Mouse (Mus musculus) megakaryocyte-erythroid progenitor cell, adult 5-6 weeks (primary cell): ENCODE data around the gene Cstf2t. TPM values are rescaled to one million over a fixed set of nuclear protein-coding genes. Genes with fewer than 3 reads are reported as not detected.

Experiments
- ATAC-seq: replicated peaks from 2 replicates; pipeline ENCODE4 v1.8.0; 2016; ENCODE audit warnings: mild to moderate bottlenecking, inconsistent platforms; ENCODE audit not compliant: severe bottlenecking, poor library complexity, low FRiP score, low TSS enrichment
- total RNA-seq, 2 experiments: library from RNA; stranded (forward) in 1 of 2; stranded (reverse) in 1 of 2; fragments of 200-1000, 215-1000 nt in 1 of 2; fragments of >200 nt in 1 of 2; fragmentation: Nextera tagmentation in 1 of 2; gene quantifications; 2 replicates each; pipeline ENCODE4 v1.2.3; 2014 to 2017

Cstf2t gene
- total RNA-seq (2014; fragmentation: Nextera tagmentation) (14.9 and 16.7 TPM in 2 replicates), total RNA-seq (2017) (28.4 and 32.6 TPM in 2 replicates)

- peak; percentile 100 for ATAC-seq
These were observed at the start of gene Cstf2t for GRCm38 (mm10) chr19:31082662-31083429. TSS of gene Cstf2t (plus strand) at chr19:31082837.

- no peak for ATAC-seq
These were observed 43.7 kb upstream of the Cstf2t start for GRCm38 (mm10) chr19:31038951-31039350.

- ATAC-seq = no peak
These were observed 41.4 kb upstream of the Cstf2t start for GRCm38 (mm10) chr19:31040948-31041847.

- no peak for ATAC-seq
These were observed 36.0 kb upstream of the Cstf2t start for GRCm38 (mm10) chr19:31046601-31047000.

GRCm38 (mm10) chr19:31064740-31065139 lies 17.9 kb upstream of the Cstf2t start:
- ATAC-seq = no peak

GRCm38 (mm10) chr19:31065206-31065781 lies 17.3 kb upstream of the Cstf2t start:
- ATAC-seq = no peak

- ATAC-seq = no peak
These were observed 8.5 kb upstream of the Cstf2t start for GRCm38 (mm10) chr19:31073959-31074716.

GRCm38 (mm10) chr19:31074717-31075063 lies 7.9 kb upstream of the Cstf2t start:
- no peak for ATAC-seq

- ATAC-seq = no peak
These were observed 6.5 kb upstream of the Cstf2t start for GRCm38 (mm10) chr19:31076106-31076505.

- ATAC-seq = no peak
These were observed 4.4 kb upstream of the Cstf2t start for GRCm38 (mm10) chr19:31078241-31078640.

- no peak for ATAC-seq
These were observed 411 bp upstream of the Cstf2t start for GRCm38 (mm10) chr19:31082226-31082625.

GRCm38 (mm10) chr19:31083761-31084160 lies 1.1 kb downstream of the Cstf2t start:
- ATAC-seq = no peak

- ATAC-seq = no peak
These were observed 15.2 kb downstream of the Cstf2t start for GRCm38 (mm10) chr19:31097857-31098256.

- ATAC-seq = no peak
These were observed 16.7 kb downstream of the Cstf2t start for GRCm38 (mm10) chr19:31099369-31099768.

GRCm38 (mm10) chr19:31104764-31105163 lies 22.1 kb downstream of the Cstf2t start:
- peak; percentile 88 for ATAC-seq

- no peak for ATAC-seq
These were observed 23.4 kb downstream of the Cstf2t start for GRCm38 (mm10) chr19:31106036-31106435.

- ATAC-seq = peak; percentile 81
These were observed 24.4 kb downstream of the Cstf2t start for GRCm38 (mm10) chr19:31106835-31107554.

GRCm38 (mm10) chr19:31114690-31115089 lies 32.1 kb downstream of the Cstf2t start:
- ATAC-seq = no peak

- no peak for ATAC-seq
These were observed 42.0 kb downstream of the Cstf2t start for GRCm38 (mm10) chr19:31124628-31125027.
